Mouse (Mus musculus): ENCODE measurements around the gene Mid2. TPM values are rescaled to one million over a fixed set of nuclear protein-coding genes. Genes with fewer than 3 reads are reported as not detected.
A peak's percentile ranks its signal among the peaks of the same experiment; 100 is the strongest.
"Not testable (repeated sequence)": the region's sequence is repeated elsewhere in the genome, so short reads cannot be mapped to it uniquely, and the experiment has no call there.

Mid2 gene
- polyA plus RNA-seq, 1 experiment from 2014 or later, result 4.1 TPM

GRCm38 (mm10) chrX:140697872-140698463, 33.6 kb downstream of the Mid2 start:
- not testable (repeated sequence) for H3K27ac ChIP-seq (ENCODE audit: low read length); H3K4me2 ChIP-seq (ENCODE audit: low read depth, low read length); H3K27me3 ChIP-seq (ENCODE audit: control insufficient read depth, insufficient read depth, low read length); H3K4me1 ChIP-seq (ENCODE audit: control insufficient read depth, insufficient read depth, low read length); H3K9me3 ChIP-seq (replicated peaks; ENCODE audit: control insufficient read depth, low read length); ATAC-seq (ENCODE audit: insufficient read depth, low FRiP score); H3K4me3 ChIP-seq (replicated peaks; ENCODE audit: low read length); H3K36me3 ChIP-seq (ENCODE audit: control insufficient read depth, insufficient read depth, low read length); H3K9ac ChIP-seq (ENCODE audit: low read length)
- WGBS, result 31% methylated on average over 6 of the region's 7 CpGs

GRCm38 (mm10) chrX:140703224-140703623, 38.8 kb downstream of the Mid2 start:
- H3K27me3 ChIP-seq (ENCODE audit: control insufficient read depth, insufficient read depth, low read length), result no peaks in the 10 kb centered on the region
- no peaks in the 10 kb centered on the region for H3K4me1 ChIP-seq (ENCODE audit: control insufficient read depth, insufficient read depth, low read length)
- WGBS, result 95% methylated on average over 1 of the region's 1 CpGs
- H3K9me3 ChIP-seq (replicated peaks; ENCODE audit: control insufficient read depth, low read length), result no peaks in the 10 kb centered on the region
- no peak overlapping the region for H3K9ac ChIP-seq (ENCODE audit: low read length)
- no peak overlapping the region for H3K4me3 ChIP-seq (replicated peaks; ENCODE audit: low read length)
- H3K36me3 ChIP-seq (ENCODE audit: control insufficient read depth, insufficient read depth, low read length), result no peaks in the 10 kb centered on the region
- no peak for ATAC-seq (ENCODE audit: insufficient read depth, low FRiP score)
- no peak overlapping the region for H3K4me2 ChIP-seq (ENCODE audit: low read depth, low read length)
- H3K27ac ChIP-seq (ENCODE audit: low read length), result no peak overlapping the region

GRCm38 (mm10) chrX:140706077-140706476, 41.7 kb downstream of the Mid2 start:
- Histone ChIP-seq H3K27me3 (ENCODE audit: control insufficient read depth, insufficient read depth, low read length) (no peaks in the 10 kb centered on the region), H3K36me3 (ENCODE audit: control insufficient read depth, insufficient read depth, low read length) (no peaks in the 10 kb centered on the region), H3K27ac (ENCODE audit: low read length) (no peak overlapping the region), H3K4me2 (ENCODE audit: low read depth, low read length) (no peak overlapping the region), H3K9me3 (replicated peaks; ENCODE audit: control insufficient read depth, low read length) (no peaks in the 10 kb centered on the region), H3K9ac (ENCODE audit: low read length) (no peak overlapping the region), H3K4me3 (replicated peaks; ENCODE audit: low read length) (no peak overlapping the region), H3K4me1 (ENCODE audit: control insufficient read depth, insufficient read depth, low read length) (no peaks in the 10 kb centered on the region)
- 62% methylated on average over 4 of the region's 4 CpGs for whole genome bisulfite sequencing
- ATAC-seq (ENCODE audit: insufficient read depth, low FRiP score), result no peak

GRCm38 (mm10) chrX:140722400-140722799, 58.0 kb downstream of the Mid2 start:
- no peak for ATAC-seq (ENCODE audit: insufficient read depth, low FRiP score)
- no peaks in the 10 kb centered on the region; the same call in 1 of the 2 replicates for H3K27me3 ChIP-seq (ENCODE audit: control insufficient read depth, insufficient read depth, low read length)
- H3K4me1 ChIP-seq (ENCODE audit: control insufficient read depth, insufficient read depth, low read length), result no peaks in the 10 kb centered on the region
- WGBS, result 44% methylated on average over 4 of the region's 4 CpGs
- H3K9ac ChIP-seq (ENCODE audit: low read length), result no peak overlapping the region
- no peaks in the 10 kb centered on the region for H3K36me3 ChIP-seq (ENCODE audit: control insufficient read depth, insufficient read depth, low read length)
- no peak overlapping the region for H3K27ac ChIP-seq (ENCODE audit: low read length)
- no peak overlapping the region for H3K4me2 ChIP-seq (ENCODE audit: low read depth, low read length)
- H3K4me3 ChIP-seq (replicated peaks; ENCODE audit: low read length), result no peak overlapping the region
- H3K9me3 ChIP-seq (replicated peaks; ENCODE audit: control insufficient read depth, low read length), result no peaks in the 10 kb centered on the region

- H3K9me3 ChIP-seq (replicated peaks; ENCODE audit: control insufficient read depth, low read length), result no peaks in the 10 kb centered on the region
- ATAC-seq (ENCODE audit: insufficient read depth, low FRiP score), result no peak
- H3K4me2 ChIP-seq (ENCODE audit: low read depth, low read length), result no peak overlapping the region
- H3K36me3 ChIP-seq (ENCODE audit: control insufficient read depth, insufficient read depth, low read length), result no peaks in the 10 kb centered on the region
- H3K4me1 ChIP-seq (ENCODE audit: control insufficient read depth, insufficient read depth, low read length), result no peaks in the 10 kb centered on the region
- no peak overlapping the region for H3K9ac ChIP-seq (ENCODE audit: low read length)
- H3K27ac ChIP-seq (ENCODE audit: low read length), result no peak overlapping the region
- H3K4me3 ChIP-seq (replicated peaks; ENCODE audit: low read length), result no peak overlapping the region
- H3K27me3 ChIP-seq (ENCODE audit: control insufficient read depth, insufficient read depth, low read length), result peaks cover 9% of the 10 kb centered on the region; the same call in 1 of the 2 replicates
Observed at GRCm38 (mm10) chrX:140738986-140739385, 74.6 kb downstream of the Mid2 start.

GRCm38 (mm10) chrX:140743213-140743612, 78.8 kb downstream of the Mid2 start:
- no peak overlapping the region for H3K4me2 ChIP-seq (ENCODE audit: low read depth, low read length)
- no peaks in the 10 kb centered on the region for H3K4me1 ChIP-seq (ENCODE audit: control insufficient read depth, insufficient read depth, low read length)
- no peak overlapping the region for H3K27ac ChIP-seq (ENCODE audit: low read length)
- no peak overlapping the region for H3K4me3 ChIP-seq (replicated peaks; ENCODE audit: low read length)
- H3K9me3 ChIP-seq (replicated peaks; ENCODE audit: control insufficient read depth, low read length), result no peaks in the 10 kb centered on the region
- no peak overlapping the region for H3K9ac ChIP-seq (ENCODE audit: low read length)
- ATAC-seq (ENCODE audit: insufficient read depth, low FRiP score), result no peak; the same call in 1 of the 2 replicates
- no peaks in the 10 kb centered on the region for H3K27me3 ChIP-seq (ENCODE audit: control insufficient read depth, insufficient read depth, low read length)
- WGBS, result 47% methylated on average over 5 of the region's 5 CpGs
- no peaks in the 10 kb centered on the region for H3K36me3 ChIP-seq (ENCODE audit: control insufficient read depth, insufficient read depth, low read length)

- no peak for ATAC-seq (ENCODE audit: insufficient read depth, low FRiP score)
- Histone ChIP-seq H3K36me3 (ENCODE audit: control insufficient read depth, insufficient read depth, low read length) (no peaks in the 10 kb centered on the region), H3K4me3 (replicated peaks; ENCODE audit: low read length) (no peak overlapping the region), H3K4me2 (ENCODE audit: low read depth, low read length) (no peak overlapping the region), H3K27me3 (ENCODE audit: control insufficient read depth, insufficient read depth, low read length) (peaks cover 3% of the 10 kb centered on the region; the same call in 1 of the 2 replicates), H3K4me1 (ENCODE audit: control insufficient read depth, insufficient read depth, low read length) (no peaks in the 10 kb centered on the region), H3K9ac (ENCODE audit: low read length) (no peak overlapping the region), H3K27ac (ENCODE audit: low read length) (no peak overlapping the region), H3K9me3 (replicated peaks; ENCODE audit: control insufficient read depth, low read length) (no peaks in the 10 kb centered on the region)
- 81% methylated on average over 1 of the region's 1 CpGs for WGBS
Observed at GRCm38 (mm10) chrX:140769794-140770193, 105.4 kb downstream of the Mid2 start.

- 77% methylated on average over 2 of the region's 2 CpGs for WGBS
- Histone ChIP-seq H3K27ac (ENCODE audit: low read length) (no peak overlapping the region), H3K4me1 (ENCODE audit: control insufficient read depth, insufficient read depth, low read length) (no peaks in the 10 kb centered on the region), H3K4me2 (ENCODE audit: low read depth, low read length) (no peak overlapping the region), H3K27me3 (ENCODE audit: control insufficient read depth, insufficient read depth, low read length) (no peaks in the 10 kb centered on the region; the same call in 1 of the 2 replicates), H3K9ac (ENCODE audit: low read length) (no peak overlapping the region), H3K9me3 (replicated peaks; ENCODE audit: control insufficient read depth, low read length) (no peaks in the 10 kb centered on the region), H3K36me3 (ENCODE audit: control insufficient read depth, insufficient read depth, low read length) (no peaks in the 10 kb centered on the region), H3K4me3 (replicated peaks; ENCODE audit: low read length) (no peak overlapping the region)
- peak; percentile 88 for ATAC-seq (ENCODE audit: insufficient read depth, low FRiP score)
Observed at GRCm38 (mm10) chrX:140805340-140805739, 140.9 kb downstream of the Mid2 start.

GRCm38 (mm10) chrX:140813312-140814006, 149.1 kb downstream of the Mid2 start, which contains the start of gene Tex13b:
Gene Tex13b (minus strand): TSS chrX:140813433.
- Histone ChIP-seq H3K9ac (ENCODE audit: low read length) (no peak within 1 kb of the TSS), H3K36me3 (ENCODE audit: control insufficient read depth, insufficient read depth, low read length) (no peaks in the 10 kb centered on the region), H3K4me3 (replicated peaks; ENCODE audit: low read length) (no peak within 1 kb of the TSS), H3K4me1 (ENCODE audit: control insufficient read depth, insufficient read depth, low read length) (no peaks in the 10 kb centered on the region), H3K27ac (ENCODE audit: low read length) (no peak within 1 kb of the TSS), H3K27me3 (ENCODE audit: control insufficient read depth, insufficient read depth, low read length) (no peaks in the 10 kb centered on the region), H3K9me3 (replicated peaks; ENCODE audit: control insufficient read depth, low read length) (no peaks in the 10 kb centered on the region), H3K4me2 (ENCODE audit: low read depth, low read length) (no peak within 1 kb of the TSS)
- no peak for ATAC-seq (ENCODE audit: insufficient read depth, low FRiP score)
- 92% methylated on average over 22 of the region's 22 CpGs for WGBS

Measured in stomach, embryonic 16.5 days (tissue).